Mouse (Mus musculus): ENCODE results near the gene Cstf1. TPM values are rescaled to one million over a fixed set of nuclear protein-coding genes. Genes with fewer than 3 reads are reported as not detected.

The Cstf1 gene
- total and polyA plus RNA-seq, 2 experiments = 10.9 to 30.8 TPM

DNA sequence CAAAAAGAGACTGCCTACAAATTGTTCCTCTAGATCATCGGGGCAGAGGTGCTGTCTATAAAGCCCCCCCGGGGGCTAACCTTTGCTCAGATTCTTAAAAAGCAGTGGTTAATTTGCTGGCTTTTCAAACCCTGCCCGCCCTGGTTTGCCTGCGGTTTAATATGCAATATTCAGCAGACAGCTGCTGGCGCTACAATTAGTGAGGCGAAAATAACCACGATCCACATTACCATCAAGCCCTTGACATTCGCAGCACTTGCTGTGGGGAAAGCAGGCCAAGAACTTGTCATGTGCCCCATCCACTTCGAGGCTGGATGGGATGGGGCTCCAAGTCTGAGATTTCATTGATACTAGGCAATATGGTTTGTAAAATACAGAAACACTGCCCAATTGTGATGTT lies 17.3 kb upstream of the Cstf1 start:
- WGBS = 93% methylated on average over 9 of the region's 9 CpGs
- no peak for DNase-seq (ENCODE audit: extremely low read depth, low read depth, low spot score)
- Histone ChIP-seq H3K4me1 (ENCODE audit: control insufficient read depth, insufficient read depth, low read length) (peaks cover 23% of the 10 kb centered on the region), H3K9ac (ENCODE audit: low read depth, low read length) (no peak overlapping the region), H3K36me3 (ENCODE audit: control insufficient read depth, insufficient read depth, low read length) (peaks cover 11% of the 10 kb centered on the region; the same call in 1 of the 2 replicates), H3K79me2 (ENCODE audit: control insufficient read depth, insufficient read depth, low read length) (peaks cover 4% of the 10 kb centered on the region; the same call in 1 of the 2 replicates), H3K4me3 (ENCODE audit: insufficient read depth, low read depth, low read length) (no peak overlapping the region), H3K27ac (replicated peaks; ENCODE audit: insufficient read depth, low read depth, low read length) (no peak overlapping the region), H3K27me3 (ENCODE audit: control insufficient read depth, insufficient read depth, low read length) (no peaks in the 10 kb centered on the region)
- TF ChIP-seq POLR2A (IDR thresholded peaks at IDR 0.05; ENCODE audit: extremely low read depth, insufficient read depth, low read length) (no peak), CTCF (IDR thresholded peaks at IDR 0.05; ENCODE audit: low read depth, low read length) (no peak)

GRCm38 (mm10) chr2:172354761-172355160 lies 15.7 kb upstream of the Cstf1 start:
- no peak overlapping the region for H3K9ac ChIP-seq (ENCODE audit: low read depth, low read length)
- H3K27me3 ChIP-seq (ENCODE audit: control insufficient read depth, insufficient read depth, low read length) = no peaks in the 10 kb centered on the region
- DNase-seq (ENCODE audit: extremely low read depth, low read depth, low spot score) = no peak
- no peaks in the 10 kb centered on the region; the same call in 1 of the 2 replicates for H3K79me2 ChIP-seq (ENCODE audit: control insufficient read depth, insufficient read depth, low read length)
- H3K27ac ChIP-seq (replicated peaks; ENCODE audit: insufficient read depth, low read depth, low read length) = no peak overlapping the region
- no peak overlapping the region for H3K4me3 ChIP-seq (ENCODE audit: insufficient read depth, low read depth, low read length)
- H3K36me3 ChIP-seq (ENCODE audit: control insufficient read depth, insufficient read depth, low read length) = peaks cover 11% of the 10 kb centered on the region; the same call in 1 of the 2 replicates
- peaks cover 11% of the 10 kb centered on the region for H3K4me1 ChIP-seq (ENCODE audit: control insufficient read depth, insufficient read depth, low read length)
- no peak for TF ChIP-seq POLR2A (IDR thresholded peaks at IDR 0.05; ENCODE audit: extremely low read depth, insufficient read depth, low read length)
- no peak for TF ChIP-seq CTCF (IDR thresholded peaks at IDR 0.05; ENCODE audit: low read depth, low read length)
- WGBS = 89% methylated on average over 9 of the region's 9 CpGs

DNA sequence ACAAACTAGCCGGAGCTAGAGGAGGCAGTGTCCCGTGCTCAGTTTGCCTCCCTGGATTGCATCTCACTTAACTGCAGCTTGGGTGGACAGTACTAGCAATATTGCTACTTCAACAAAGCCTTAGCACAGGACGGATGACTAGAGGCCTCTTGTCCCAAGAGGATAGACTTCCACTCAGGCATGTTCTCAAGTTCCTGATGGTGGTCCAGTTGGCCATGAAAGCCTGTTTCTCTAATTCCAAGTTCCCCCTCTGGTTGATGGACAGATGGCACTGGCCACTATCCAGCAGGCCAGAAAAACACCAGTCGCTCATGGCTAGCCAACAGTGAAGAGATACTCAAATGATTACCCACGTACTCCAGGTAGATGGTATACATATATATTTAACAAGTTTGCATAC lies 14.6 kb upstream of the Cstf1 start:
- Histone ChIP-seq H3K4me3 (ENCODE audit: insufficient read depth, low read depth, low read length) (no peak overlapping the region), H3K27me3 (ENCODE audit: control insufficient read depth, insufficient read depth, low read length) (no peaks in the 10 kb centered on the region), H3K79me2 (ENCODE audit: control insufficient read depth, insufficient read depth, low read length) (no peaks in the 10 kb centered on the region; the same call in 1 of the 2 replicates), H3K9ac (ENCODE audit: low read depth, low read length) (no peak overlapping the region), H3K4me1 (ENCODE audit: control insufficient read depth, insufficient read depth, low read length) (0 out of 2 replicates have a peak, but pooled peaks cover 3% of the 10 kb centered on the region), H3K27ac (replicated peaks; ENCODE audit: insufficient read depth, low read depth, low read length) (no peak overlapping the region), H3K36me3 (ENCODE audit: control insufficient read depth, insufficient read depth, low read length) (peaks cover 11% of the 10 kb centered on the region; the same call in 1 of the 2 replicates)
- TF ChIP-seq CTCF (IDR thresholded peaks at IDR 0.05; ENCODE audit: low read depth, low read length) (no peak), POLR2A (IDR thresholded peaks at IDR 0.05; ENCODE audit: extremely low read depth, insufficient read depth, low read length) (no peak)
- no peak for DNase-seq (ENCODE audit: extremely low read depth, low read depth, low spot score)
- 87% methylated on average over 5 of the region's 5 CpGs for WGBS

GRCm38 (mm10) chr2:172363176-172363575 lies 7.3 kb upstream of the Cstf1 start:
- no peak for DNase-seq (ENCODE audit: extremely low read depth, low read depth, low spot score)
- no peak overlapping the region for H3K9ac ChIP-seq (ENCODE audit: low read depth, low read length)
- no peaks in the 10 kb centered on the region for H3K27me3 ChIP-seq (ENCODE audit: control insufficient read depth, insufficient read depth, low read length)
- no peaks in the 10 kb centered on the region for H3K36me3 ChIP-seq (ENCODE audit: control insufficient read depth, insufficient read depth, low read length)
- TF ChIP-seq CTCF (IDR thresholded peaks at IDR 0.05; ENCODE audit: low read depth, low read length) (no peak), POLR2A (IDR thresholded peaks at IDR 0.05; ENCODE audit: extremely low read depth, insufficient read depth, low read length) (no peak)
- H3K27ac ChIP-seq (replicated peaks; ENCODE audit: insufficient read depth, low read depth, low read length) = no peak overlapping the region
- 90% methylated on average over 7 of the region's 7 CpGs for WGBS
- no peak overlapping the region for H3K4me3 ChIP-seq (ENCODE audit: insufficient read depth, low read depth, low read length)
- no peaks in the 10 kb centered on the region for H3K79me2 ChIP-seq (ENCODE audit: control insufficient read depth, insufficient read depth, low read length)
- no peaks in the 10 kb centered on the region for H3K4me1 ChIP-seq (ENCODE audit: control insufficient read depth, insufficient read depth, low read length)

- no peak for DNase-seq (ENCODE audit: extremely low read depth, low read depth, low spot score)
- Histone ChIP-seq H3K36me3 (ENCODE audit: control insufficient read depth, insufficient read depth, low read length) (peaks cover 8% of the 10 kb centered on the region), H3K4me3 (ENCODE audit: insufficient read depth, low read depth, low read length) (peak overlapping the region; percentile 79), H3K4me1 (ENCODE audit: control insufficient read depth, insufficient read depth, low read length) (peaks cover 2% of the 10 kb centered on the region; the same call in 1 of the 2 replicates), H3K27me3 (ENCODE audit: control insufficient read depth, insufficient read depth, low read length) (no peaks in the 10 kb centered on the region), H3K27ac (replicated peaks; ENCODE audit: insufficient read depth, low read depth, low read length) (peak overlapping the region; percentile 40), H3K79me2 (ENCODE audit: control insufficient read depth, insufficient read depth, low read length) (peaks cover 5% of the 10 kb centered on the region; the same call in 1 of the 2 replicates), H3K9ac (ENCODE audit: low read depth, low read length) (peak overlapping the region; percentile 84)
- TF ChIP-seq CTCF (IDR thresholded peaks at IDR 0.05; ENCODE audit: low read depth, low read length) (no peak), POLR2A (IDR thresholded peaks at IDR 0.05; ENCODE audit: extremely low read depth, insufficient read depth, low read length) (no peak)
- 1% methylated on average over 11 of the region's 11 CpGs for WGBS
Observed at GRCm38 (mm10) chr2:172371258-172371657, 777 bp downstream of the Cstf1 start.

DNA sequence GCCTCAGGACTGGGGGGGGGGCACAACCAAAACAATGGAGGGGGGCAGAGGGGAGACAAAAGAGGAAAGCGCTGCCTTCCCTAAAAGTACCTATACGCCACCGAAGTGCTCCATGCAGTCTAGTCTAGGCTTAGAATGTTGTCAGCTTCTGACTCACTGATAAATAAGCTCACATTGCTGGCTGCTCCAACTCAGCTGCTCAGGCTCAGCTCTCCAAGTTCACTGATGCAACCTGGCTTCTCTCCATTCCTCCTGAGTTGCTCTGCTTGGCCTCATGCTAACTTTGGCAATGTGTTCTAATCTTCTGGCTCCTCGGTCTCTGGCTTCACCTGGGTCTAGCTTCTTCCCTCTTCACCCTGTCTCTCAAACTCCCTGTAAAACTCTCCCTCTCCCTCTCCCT lies 6.1 kb downstream of the Cstf1 start:
- no peak for DNase-seq (ENCODE audit: extremely low read depth, low read depth, low spot score)
- WGBS = 84% methylated on average over 4 of the region's 4 CpGs
- H3K4me1 ChIP-seq (ENCODE audit: control insufficient read depth, insufficient read depth, low read length) = no peaks in the 10 kb centered on the region
- H3K27ac ChIP-seq (replicated peaks; ENCODE audit: insufficient read depth, low read depth, low read length) = no peak overlapping the region
- H3K9ac ChIP-seq (ENCODE audit: low read depth, low read length) = no peak overlapping the region
- H3K79me2 ChIP-seq (ENCODE audit: control insufficient read depth, insufficient read depth, low read length) = no peaks in the 10 kb centered on the region
- no peaks in the 10 kb centered on the region for H3K27me3 ChIP-seq (ENCODE audit: control insufficient read depth, insufficient read depth, low read length)
- peaks cover 42% of the 10 kb centered on the region for H3K36me3 ChIP-seq (ENCODE audit: control insufficient read depth, insufficient read depth, low read length)
- no peak overlapping the region for H3K4me3 ChIP-seq (ENCODE audit: insufficient read depth, low read depth, low read length)
- no peak for TF ChIP-seq CTCF (IDR thresholded peaks at IDR 0.05; ENCODE audit: low read depth, low read length)
- TF ChIP-seq POLR2A (IDR thresholded peaks at IDR 0.05; ENCODE audit: extremely low read depth, insufficient read depth, low read length) = no peak

Measured in liver, adult 2 months (tissue).